Mouse (Mus musculus) frontal cortex, postnatal 36 days (tissue): ENCODE measurements at regions not wholly inside any gene's neighbourhood (a gene's known extent, or its start where the extent isn't known, plus 50 kb on each side); places are given as distances from the start of the nearest gene placed in this dataset.

Experiments
- DNase-seq, 2 experiments: peaks; one replicate each; pipeline ENCODE4 v3.0.0; 2022; ENCODE audit warnings: low spot score in 2 of 2

DNA sequence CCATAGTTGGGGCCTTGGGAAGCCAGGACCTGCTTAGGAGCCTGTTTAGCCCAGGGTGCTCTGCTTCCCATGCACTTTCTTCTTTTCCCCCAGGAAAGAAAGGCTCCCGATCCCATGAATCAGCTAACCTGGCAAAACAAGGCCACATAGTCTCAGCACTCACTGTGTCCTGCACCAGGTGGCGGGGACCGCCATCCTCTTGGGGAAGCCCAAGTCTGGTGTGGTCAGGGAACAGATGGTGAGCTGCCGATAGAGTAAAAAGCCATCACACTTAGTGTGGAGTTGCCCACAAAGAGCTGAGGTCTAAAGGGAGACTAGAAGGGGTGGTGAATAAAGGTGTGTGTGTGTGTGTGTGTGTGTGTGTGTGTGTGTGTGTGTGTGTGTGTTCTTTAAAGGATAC, 57.0 kb upstream of the Lrpap1 start:
- no peak for DNase-seq

DNA sequence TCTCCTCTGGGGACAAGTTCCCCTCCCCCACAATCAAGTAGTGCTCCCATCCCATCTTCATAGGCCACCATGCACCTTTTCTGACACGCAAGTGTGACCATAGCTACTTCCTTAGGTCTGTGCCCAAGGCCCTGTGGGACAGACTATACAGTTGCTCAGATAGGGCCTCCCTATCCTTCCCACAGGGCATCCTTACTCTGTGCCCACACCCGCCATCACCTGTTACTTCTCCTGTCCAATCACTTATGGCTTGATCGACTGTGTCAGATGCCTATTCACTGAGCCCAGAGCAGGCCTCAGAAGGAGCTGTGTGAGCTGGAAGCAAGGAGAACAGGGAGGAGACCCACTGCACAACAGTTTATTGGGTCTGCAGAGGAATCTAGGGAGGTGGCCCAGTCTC, 56.6 kb upstream of the Lrpap1 start:
- DNase-seq, result no peak

DNA sequence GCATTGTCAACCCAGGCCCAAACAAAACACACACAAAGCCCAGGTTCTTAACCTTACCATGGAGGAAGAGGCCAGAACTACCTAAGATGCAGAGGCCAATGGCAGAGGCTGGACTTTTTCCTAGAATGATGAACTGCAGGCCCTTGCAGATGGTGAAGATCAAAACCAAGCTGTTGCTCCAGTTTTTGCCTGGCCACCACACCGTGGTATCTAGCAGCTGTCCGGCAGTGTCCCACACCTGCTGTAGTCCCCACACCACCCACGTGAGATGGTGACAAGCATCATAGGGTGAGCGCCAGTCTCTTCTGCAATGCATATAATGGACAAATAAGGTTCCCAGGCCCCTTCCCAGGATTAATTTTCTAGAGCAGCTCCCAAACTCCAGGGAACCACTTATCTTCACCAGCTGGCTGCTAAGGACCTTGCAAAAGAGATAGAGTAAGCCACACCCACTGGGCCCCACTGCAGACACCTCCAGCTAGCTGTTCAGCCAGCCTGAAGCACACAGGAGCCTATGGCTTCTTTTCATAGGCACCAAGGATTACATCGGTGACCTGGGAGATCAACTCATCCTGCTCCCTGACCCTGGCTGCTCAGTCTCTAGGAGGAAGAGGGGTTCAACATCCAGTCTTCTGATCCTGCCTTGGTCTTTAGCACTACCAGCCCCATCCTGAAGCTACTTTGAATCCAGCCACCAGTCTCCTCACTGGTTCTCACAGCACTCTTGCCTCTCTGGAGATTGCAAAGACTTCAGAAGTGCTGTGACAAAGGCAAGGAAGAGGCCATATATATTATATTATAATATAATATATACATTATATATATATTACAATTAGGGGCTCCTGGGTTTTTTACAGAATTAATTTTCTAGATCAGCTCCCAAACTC, 55.6 kb upstream of the Lrpap1 start:
- no peak for DNase-seq

- no peak for DNase-seq
Observed at GRCm38 (mm10) chr5:35159854-35160253, 54.3 kb upstream of the Lrpap1 start.

GRCm38 (mm10) chr5:35159178-35159661, 53.7 kb upstream of the Lrpap1 start:
- DNase-seq, result no peak

DNA sequence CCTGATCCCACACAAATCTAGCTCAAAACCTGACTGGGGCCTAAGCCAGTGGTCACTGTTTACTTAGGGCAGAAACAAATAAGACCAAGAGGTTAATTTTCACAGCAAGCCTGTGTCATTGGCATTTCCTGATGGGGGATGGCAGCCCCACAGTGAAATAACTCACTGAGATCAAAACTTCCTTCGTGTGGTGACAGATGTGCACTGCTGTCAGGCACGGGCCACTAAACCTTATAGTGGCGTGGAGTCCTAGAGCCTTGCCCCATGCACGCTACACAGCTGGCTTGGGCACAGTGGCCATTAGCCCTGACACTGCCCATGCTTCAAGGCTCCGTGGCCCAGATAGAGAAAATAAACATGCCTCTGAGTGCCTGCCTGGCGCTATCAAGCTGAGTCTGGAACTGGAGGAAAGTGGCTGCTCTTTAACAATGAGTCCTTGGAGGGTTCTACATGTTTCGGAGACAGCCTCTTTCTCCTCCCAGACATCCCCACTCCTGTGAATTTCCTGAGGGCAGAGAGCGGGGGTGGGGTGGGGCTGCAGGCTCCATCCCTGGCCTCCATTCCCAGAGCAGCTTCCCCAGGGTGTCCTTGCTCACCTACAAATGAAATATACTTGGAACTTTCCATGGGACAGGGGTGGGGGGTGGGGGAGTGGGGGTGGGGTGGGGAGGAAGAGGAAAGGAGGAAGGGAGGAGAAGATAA, 52.9 kb upstream of the Lrpap1 start:
- no peak for DNase-seq

- DNase-seq, result no peak
Observed at GRCm38 (mm10) chr5:35156371-35156770, 50.8 kb upstream of the Lrpap1 start.

GRCm38 (mm10) chr5:35155717-35156116, 50.2 kb upstream of the Lrpap1 start:
- DNase-seq, result no peak
